Mouse (Mus musculus) CH12.LX (cell line): Measurements from ENCODE around the gene Gpr84. TPM values are rescaled to one million over a fixed set of nuclear protein-coding genes. Genes with fewer than 3 reads are reported as not detected.
"Not testable (repeated sequence)": the region's sequence is repeated elsewhere in the genome, so short reads cannot be mapped to it uniquely, and the experiment has no call there.

Source experiments
- DNase-seq: peaks from one replicate; pipeline ENCODE4 v3.0.0-alpha.2; 2013; ENCODE audit errors: extremely low read depth
- H3K27ac ChIP-seq: 2 replicates; pipeline ENCODE4 v1.5.1; 2012; ENCODE audit warnings: low read depth, mild to moderate bottlenecking, control low read depth, moderate library complexity; ENCODE audit not compliant: insufficient read depth
- H3K27me3 ChIP-seq: replicated peaks from 2 replicates; pipeline ENCODE3; 2012; ENCODE audit warnings: inconsistent platforms
- H3K36me3 ChIP-seq, 2 experiments: replicated peaks in 1 of 2; 2 replicates each; pipeline versions ENCODE3 to v1.6.1; 2012; ENCODE audit warnings: inconsistent platforms in 1 of 2, low read length in 1 of 2, mild to moderate bottlenecking in 1 of 2, mixed read lengths in 1 of 2, moderate library complexity in 1 of 2; ENCODE audit not compliant: control insufficient read depth in 1 of 2, insufficient read depth in 1 of 2
- H3K4me1 ChIP-seq, 2 experiments: 2 replicates each; pipeline ENCODE4 v1.6.1; 2012; ENCODE audit warnings: inconsistent platforms in 1 of 2, moderate library complexity in 1 of 2; ENCODE audit not compliant: insufficient read depth in 2 of 2, control insufficient read depth in 1 of 2
- H3K4me2 ChIP-seq: 2 replicates; pipeline ENCODE4 v1.6.1; 2012; ENCODE audit warnings: low read depth, mild to moderate bottlenecking, control low read depth; ENCODE audit not compliant: poor library complexity, insufficient read depth, severe bottlenecking
- H3K4me3 ChIP-seq, 3 experiments: fragments of 150-350 bp in 1 of 3; sonication (generic) in 1 of 3; replicated peaks in 1 of 3; 2 replicates each; pipeline versions ENCODE3 to v1.5.1; 2011 to 2012; ENCODE audit warnings: low read depth in 2 of 3, low read length in 2 of 3, mild to moderate bottlenecking in 2 of 3, moderate library complexity in 2 of 3, control low read depth in 1 of 3, improper control_type of control experiment in 1 of 3, inconsistent platforms in 1 of 3, mixed read lengths in 1 of 3; ENCODE audit not compliant: poor library complexity in 1 of 3
- H3K79me2 ChIP-seq: replicated peaks from 2 replicates; pipeline ENCODE4 v1.6.1; 2012; ENCODE audit warnings: mild to moderate bottlenecking, moderate library complexity; ENCODE audit not compliant: control insufficient read depth, poor library complexity, insufficient read depth, severe bottlenecking; ENCODE audit errors: extremely low read depth
- H3K9ac ChIP-seq: 2 replicates; pipeline ENCODE4 v1.6.1; 2012; ENCODE audit warnings: low read depth, mild to moderate bottlenecking, control low read depth, moderate library complexity; ENCODE audit not compliant: insufficient read depth
- H3K9me3 ChIP-seq: replicated peaks from 2 replicates; pipeline ENCODE3; 2012; ENCODE audit warnings: low read length, inconsistent platforms, mixed read lengths
- BHLHE40 ChIP-seq: IDR thresholded peaks from 2 replicates; pipeline ENCODE4 v1.6.1; 2011; ENCODE audit warnings: mild to moderate bottlenecking, low read depth, low read length, improper control_type of control experiment
- CHD1 ChIP-seq: IDR thresholded peaks from 2 replicates; pipeline ENCODE4 v1.6.1; 2012; ENCODE audit warnings: low read depth, low read length, improper control_type of control experiment, inconsistent platforms
- CHD2 ChIP-seq: IDR thresholded peaks from 2 replicates; pipeline ENCODE4 v1.6.1; 2011; ENCODE audit warnings: low read length, improper control_type of control experiment
- CTCF ChIP-seq, 2 experiments: IDR thresholded peaks in 1 of 2; conservative IDR thresholded peaks in 1 of 2; 2 replicates each; pipeline ENCODE4 v1.5.1; 2011 to 2012; ENCODE audit warnings: low read depth in 2 of 2, low read length in 2 of 2, improper control_type of control experiment in 1 of 2, inconsistent platforms in 1 of 2, mild to moderate bottlenecking in 1 of 2, moderate library complexity in 1 of 2
- HCFC1 ChIP-seq: IDR thresholded peaks from 2 replicates; pipeline ENCODE4 v1.6.1; 2012; ENCODE audit warnings: low read depth, mild to moderate bottlenecking, inconsistent platforms, low read length, improper control_type of control experiment
- IRF4 ChIP-seq: IDR thresholded peaks from 2 replicates; pipeline ENCODE4 v1.6.1; 2014; ENCODE audit warnings: low read depth, mild to moderate bottlenecking, inconsistent platforms, low read length, improper control_type of control experiment
- JUN ChIP-seq: IDR thresholded peaks from 2 replicates; pipeline ENCODE4 v1.6.1; 2011; ENCODE audit warnings: low read depth, mild to moderate bottlenecking, low read length, improper control_type of control experiment, moderate library complexity; ENCODE audit not compliant: insufficient read depth
- JUND ChIP-seq: conservative IDR thresholded peaks from 2 replicates; pipeline ENCODE4 v1.6.1; 2011; ENCODE audit warnings: low read depth, low read length, improper control_type of control experiment
- KAT2A ChIP-seq: IDR thresholded peaks from 2 replicates; pipeline ENCODE4 v1.6.1; 2012; ENCODE audit warnings: low read length, improper control_type of control experiment, inconsistent platforms; ENCODE audit not compliant: insufficient replicate concordance
- MAFK ChIP-seq: IDR thresholded peaks from 2 replicates; pipeline ENCODE4 v1.6.1; 2011; ENCODE audit warnings: low read length, improper control_type of control experiment; ENCODE audit not compliant: insufficient replicate concordance
- MAZ ChIP-seq: IDR thresholded peaks from 2 replicates; pipeline ENCODE4 v1.6.1; 2012; ENCODE audit warnings: low read depth, mild to moderate bottlenecking, inconsistent platforms, low read length, improper control_type of control experiment, moderate library complexity
- MYC ChIP-seq: IDR thresholded peaks from 2 replicates; pipeline ENCODE4 v1.6.1; 2011; ENCODE audit warnings: low read depth, mild to moderate bottlenecking, improper control_type of control experiment, low read length
- NELFE ChIP-seq: IDR thresholded peaks from 2 replicates; pipeline ENCODE4 v1.6.1; 2011; ENCODE audit warnings: low read depth, low read length, improper control_type of control experiment
- NRF1 ChIP-seq: IDR thresholded peaks from 2 replicates; pipeline ENCODE4 v1.6.1; 2014; ENCODE audit warnings: low read depth, mild to moderate bottlenecking, inconsistent platforms, low read length, improper control_type of control experiment, moderate library complexity
- PAX5 ChIP-seq: IDR thresholded peaks from 2 replicates; pipeline ENCODE4 v1.6.1; 2012; ENCODE audit warnings: low read length, inconsistent platforms, mixed read lengths
- POLR2A ChIP-seq: IDR thresholded peaks from 2 replicates; pipeline ENCODE4 v1.6.1; 2011; ENCODE audit warnings: low read depth, mild to moderate bottlenecking, improper control_type of control experiment, low read length
- POLR2AphosphoS2 ChIP-seq: IDR thresholded peaks from 2 replicates; pipeline ENCODE4 v1.6.1; 2011; ENCODE audit warnings: low read depth, low read length, improper control_type of control experiment
- RAD21 ChIP-seq: IDR thresholded peaks from 2 replicates; pipeline ENCODE4 v1.6.1; 2011; ENCODE audit warnings: low read depth, mild to moderate bottlenecking, low read length, improper control_type of control experiment, moderate library complexity
- SMC3 ChIP-seq: IDR thresholded peaks from 2 replicates; pipeline ENCODE4 v1.6.1; 2011; ENCODE audit warnings: low read depth, low read length, improper control_type of control experiment
- UBTF ChIP-seq: IDR thresholded peaks from 2 replicates; pipeline ENCODE4 v1.6.1; 2012; ENCODE audit warnings: low read depth, mild to moderate bottlenecking, inconsistent platforms, low read length, improper control_type of control experiment, moderate library complexity
- USF2 ChIP-seq: conservative IDR thresholded peaks from 2 replicates; pipeline ENCODE4 v1.6.1; 2011; ENCODE audit warnings: low read depth, low read length, improper control_type of control experiment
- ZC3H11A ChIP-seq: IDR thresholded peaks from 2 replicates; pipeline ENCODE4 v1.6.1; 2012; ENCODE audit warnings: low read depth, mild to moderate bottlenecking, inconsistent platforms, low read length, improper control_type of control experiment
- ZKSCAN1 ChIP-seq: IDR thresholded peaks from 2 replicates; pipeline ENCODE4 v1.6.1; 2012; ENCODE audit warnings: low read depth, inconsistent platforms, low read length, improper control_type of control experiment, borderline replicate concordance
- ZMIZ1 ChIP-seq: IDR thresholded peaks from 2 replicates; pipeline ENCODE4 v1.6.1; 2012; ENCODE audit warnings: low read depth, mild to moderate bottlenecking, inconsistent platforms, low read length, improper control_type of control experiment
- dilution Hi-C: fragments of 300-500 bp; cut with MboI; formaldehyde crosslinking; loops from 2 replicates; pipeline ENCODE4 v1.14.3; 2020; ENCODE audit warnings: low sequenced_read_pairs; ENCODE audit not compliant: extremely low pct_unique_long_range_greater_than_20kb, extremely low pct_ligation_motif_present
- in situ Hi-C: fragments of 300-500 bp; cut with MboI; formaldehyde crosslinking; loops from 3 replicates; pipeline ENCODE4 v1.14.3; 2019; ENCODE audit warnings: low sequenced_read_pairs, low pct_ligation_motif_present, low pct_unique_long_range_greater_than_20kb, mixed read lengths
- polyA plus RNA-seq: library from polyadenylated mRNA; unstranded; fragments of >175 nt; gene quantifications from 2 replicates; pipeline ENCODE4 v1.2.1, GENCODE M21; 2012; ENCODE audit warnings: low read depth; ENCODE audit not compliant: insufficient read length
- total RNA-seq, 2 experiments: library from RNA; depleted of rRNA; stranded (reverse); fragments of 300-350 nt in 1 of 2; fragments of >200 nt in 1 of 2; gene quantifications; 2 replicates each; pipeline ENCODE4 v1.2.3; 2012 to 2014

The Gpr84 gene
- total and polyA plus RNA-seq, 3 experiments, result 0.42 to 1.4 (median 0.66) TPM

- H3K4me1 ChIP-seq, result peaks cover 0 to 49% of the 10 kb centered on the region in 2 experiments; a peak in 2 of 4 replicates
- DNase-seq, result no peak
- no peak overlapping the region; the same call in 1 of the 2 replicates for H3K27ac ChIP-seq
Observed at GRCm38 (mm10) chr15:103277949-103278348, 32.5 kb downstream of the Gpr84 start.

GRCm38 (mm10) chr15:103275943-103276342, 34.5 kb downstream of the Gpr84 start:
- peaks cover 0 to 40% of the 10 kb centered on the region in 2 experiments; a peak in 2 of 4 replicates for H3K4me1 ChIP-seq
- H3K36me3 ChIP-seq, result peaks cover 9 to 26% of the 10 kb centered on the region in 2 experiments
- in situ Hi-C loops, H3K4me2 ChIP-seq, H3K4me3 ChIP-seq, H3K27me3 ChIP-seq, dilution Hi-C loops, H3K9me3 ChIP-seq, H3K27ac ChIP-seq, DNase-seq, H3K9ac ChIP-seq: not testable (repeated sequence)
- peaks cover 53% of the 10 kb centered on the region for H3K79me2 ChIP-seq

More at GRCm38 (mm10) chr15:103277949-103278348, 32.5 kb downstream of the Gpr84 start:
- Histone ChIP-seq H3K36me3 (peaks cover 13 to 31% of the 10 kb centered on the region in 2 experiments), H3K9ac (no peak overlapping the region), H3K4me3 (no peak overlapping the region), H3K27me3 (no peaks in the 10 kb centered on the region), H3K79me2 (peaks cover 66% of the 10 kb centered on the region), H3K4me2 (no peak overlapping the region), H3K9me3 (no peaks in the 10 kb centered on the region)
- dilution Hi-C loops, result no loop called here
- in situ Hi-C loops, result no loop called here
- no peak for TF ChIP-seq CHD2
- TF ChIP-seq MYC, result no peak
- no peak for TF ChIP-seq HCFC1
- TF ChIP-seq JUN, result no peak
- no peak for TF ChIP-seq RAD21
- no peak for TF ChIP-seq CHD1
- TF ChIP-seq UBTF, result no peak
- no peak for TF ChIP-seq USF2

- dilution Hi-C loops, result no loop called here
- in situ Hi-C loops, result no loop called here
- Histone ChIP-seq H3K36me3 (peaks cover under 1 to 10% of the 10 kb centered on the region in 2 experiments), H3K9ac (peak within 1 kb of the TSS; percentile 82), H3K4me2 (peak within 1 kb of the TSS; percentile 99), H3K27me3 (no peaks in the 10 kb centered on the region), H3K27ac (no peak within 1 kb of the TSS), H3K4me1 (peaks cover 0 to 28% of the 10 kb centered on the region in 2 experiments; a peak in 2 of 4 replicates), H3K4me3 (peak within 1 kb of the TSS; percentile 68 to 91 (median 74)), H3K9me3 (no peaks in the 10 kb centered on the region), H3K79me2 (peaks cover 35% of the 10 kb centered on the region)
- peak; percentile 100 for DNase-seq
- TF ChIP-seq MAFK, result no peak
- peak; percentile 88 for TF ChIP-seq ZMIZ1
- TF ChIP-seq CHD2, result peak; percentile 96
- no peak for TF ChIP-seq BHLHE40
- TF ChIP-seq SMC3, result no peak
- TF ChIP-seq NRF1, result peak; percentile 52; the same call in 1 of the 2 replicates
- TF ChIP-seq PAX5, result no peak
- TF ChIP-seq MAZ, result 0 out of 2 replicates have a peak, but pooled peaks have one; percentile 11
- TF ChIP-seq ZKSCAN1, result no peak
- TF ChIP-seq CHD1, result no peak
- peak; percentile 84 for TF ChIP-seq POLR2AphosphoS2
- TF ChIP-seq JUND, result no peak
- no peak for TF ChIP-seq ZC3H11A
- 0 out of 2 replicates have a peak, but pooled peaks have one; percentile 27 for TF ChIP-seq IRF4
- peak; percentile 91 for TF ChIP-seq POLR2A
- TF ChIP-seq KAT2A, result peak; percentile 79; the same call in 1 of the 2 replicates
- peak; percentile 76 for TF ChIP-seq NELFE
- peak in 1 of 2 experiments; percentile 49; a peak in 2 of 4 replicates for TF ChIP-seq CTCF (conservative IDR thresholded peaks at IDR 0.05 in 1 of 2, IDR thresholded peaks at IDR 0.05 in 1 of 2; ENCODE audit: low read depth in 2 of 2, low read length in 2 of 2)
Observed at GRCm38 (mm10) chr15:103272419-103273279, 37.8 kb downstream of the Gpr84 start, which contains the start of gene Copz1. Copz1 (plus strand) TSS chr15:103272714.
